Mouse (Mus musculus) hindbrain, embryonic 11.5 days (tissue): ENCODE measurements around the gene Tcn2. TPM values are rescaled to one million over a fixed set of nuclear protein-coding genes. Genes with fewer than 3 reads are reported as not detected.

Experiments
- ATAC-seq: fragments of 200-750 bp; cut with Nextera tagmentation; 2 replicates; pipeline ENCODE4 v1.8.0; 2017; ENCODE audit warnings: mild to moderate bottlenecking, moderate TSS enrichment, moderate library complexity; ENCODE audit not compliant: low FRiP score
- DNase-seq: peaks from one replicate; pipeline ENCODE4 v3.0.0-alpha.2; 2015; ENCODE audit warnings: low spot score
- H3K27ac ChIP-seq: fragments of 300-500 bp; sonication (generic); 2 replicates; pipeline ENCODE4 v1.5.1; 2014; ENCODE audit warnings: mild to moderate bottlenecking, low read depth, low read length
- H3K27me3 ChIP-seq: fragments of 300-500 bp; sonication (generic); 2 replicates; pipeline ENCODE4 v1.6.1; 2014; ENCODE audit warnings: mild to moderate bottlenecking, low read length, moderate library complexity, mixed read lengths; ENCODE audit not compliant: control insufficient read depth, insufficient read depth
- H3K36me3 ChIP-seq: fragments of 300-500 bp; sonication (generic); 2 replicates; pipeline ENCODE4 v1.6.1; 2014; ENCODE audit warnings: mild to moderate bottlenecking, low read length, moderate library complexity, mixed read lengths; ENCODE audit not compliant: control insufficient read depth, insufficient read depth
- H3K4me1 ChIP-seq: fragments of 300-500 bp; sonication (generic); replicated peaks from 2 replicates; pipeline ENCODE4 v1.6.1; 2014; ENCODE audit warnings: low read length, mixed read lengths; ENCODE audit not compliant: control insufficient read depth, insufficient read depth
- H3K4me2 ChIP-seq: fragments of 300-500 bp; sonication (generic); replicated peaks from 2 replicates; pipeline ENCODE4 v1.6.1; 2014; ENCODE audit warnings: mild to moderate bottlenecking, low read depth, low read length
- H3K4me3 ChIP-seq: fragments of 300-500 bp; sonication (generic); 2 replicates; pipeline ENCODE4 v1.5.1; 2014; ENCODE audit warnings: low read depth, low read length
- H3K9ac ChIP-seq: fragments of 300-500 bp; sonication (generic); 2 replicates; pipeline ENCODE4 v1.6.1; 2014; ENCODE audit warnings: low read depth, low read length
- H3K9me3 ChIP-seq: fragments of 300-500 bp; sonication (generic); 2 replicates; pipeline ENCODE4 v1.6.1; 2016; ENCODE audit warnings: low read length; ENCODE audit not compliant: control insufficient read depth
- WGBS: fragments of 180-500 bp; shearing (Covaris S2); extraction: QIAGEN DNeasy Blood & Tissue Kit; methylation state at CpG from one replicate; pipeline ENCODE4 v1.1.7; 2014; 5-methylcytosine and 5-hydroxymethylcytosine counted together
- polyA plus RNA-seq: library from polyadenylated mRNA; unstranded; fragments of >200 nt; fragmentation: Nextera tagmentation; extraction: Ambion mirVana; gene quantifications from 2 replicates; pipeline ENCODE4 v1.2.1, GENCODE M21; 2014

Tcn2 gene
- polyA plus RNA-seq, 1 experiment from 2014 or later: 38.8 TPM

GRCm38 (mm10) chr11:3895458-3895857 lies 36.5 kb downstream of the Tcn2 start:
- H3K27ac ChIP-seq: peak overlapping the region; percentile 79
- H3K4me1 ChIP-seq: no peaks in the 10 kb centered on the region; the same call in 1 of the 2 replicates
- no peaks in the 10 kb centered on the region for H3K27me3 ChIP-seq
- DNase-seq: no peak
- H3K36me3 ChIP-seq: peaks cover 2% of the 10 kb centered on the region; the same call in 1 of the 2 replicates
- WGBS: 6% methylated on average over 10 of the region's 10 CpGs
- H3K4me2 ChIP-seq: peak overlapping the region; percentile 62
- H3K9ac ChIP-seq: peak overlapping the region; percentile 68
- H3K4me3 ChIP-seq: peak overlapping the region; percentile 49
- no peak for ATAC-seq
- H3K9me3 ChIP-seq: no peaks in the 10 kb centered on the region

- Histone ChIP-seq H3K27me3 (no peaks in the 10 kb centered on the region), H3K36me3 (peaks cover 2% of the 10 kb centered on the region; the same call in 1 of the 2 replicates), H3K4me1 (no peaks in the 10 kb centered on the region; the same call in 1 of the 2 replicates), H3K9ac (peak within 1 kb of the TSS; percentile 68), H3K9me3 (no peaks in the 10 kb centered on the region), H3K27ac (peak within 1 kb of the TSS; percentile 79), H3K4me2 (peak within 1 kb of the TSS; percentile 62), H3K4me3 (peak within 1 kb of the TSS; percentile 49)
- 3% methylated on average over 46 of the region's 46 CpGs for WGBS
- DNase-seq (peak; percentile 96), ATAC-seq (peak; percentile 99)
Measured at GRCm38 (mm10) chr11:3894406-3895281, 37.3 kb downstream of the Tcn2 start, which contains the start of the genes 4921536K21Rik and Dusp18. 4921536K21Rik (minus strand) TSS chr11:3895098. Dusp18 (plus strand) TSS chr11:3895240.

GRCm38 (mm10) chr11:3893970-3894369 lies 38.0 kb downstream of the Tcn2 start:
- H3K4me1 ChIP-seq: no peaks in the 10 kb centered on the region; the same call in 1 of the 2 replicates
- H3K4me2 ChIP-seq: peak overlapping the region; percentile 62; the same call in 1 of the 2 replicates
- DNase-seq (no peak), ATAC-seq (no peak)
- 85% methylated on average over 6 of the region's 6 CpGs for WGBS
- no peak overlapping the region for H3K9ac ChIP-seq
- H3K9me3 ChIP-seq: no peaks in the 10 kb centered on the region
- no peak overlapping the region for H3K27ac ChIP-seq
- no peak overlapping the region for H3K4me3 ChIP-seq
- no peaks in the 10 kb centered on the region for H3K27me3 ChIP-seq
- H3K36me3 ChIP-seq: peaks cover 2% of the 10 kb centered on the region; the same call in 1 of the 2 replicates

- H3K9me3 ChIP-seq: no peaks in the 10 kb centered on the region
- H3K4me1 ChIP-seq: no peaks in the 10 kb centered on the region
- no peak overlapping the region for H3K4me2 ChIP-seq
- no peak for DNase-seq
- H3K9ac ChIP-seq: no peak overlapping the region
- no peaks in the 10 kb centered on the region for H3K36me3 ChIP-seq
- no peak overlapping the region for H3K4me3 ChIP-seq
- H3K27me3 ChIP-seq: no peaks in the 10 kb centered on the region
- H3K27ac ChIP-seq: no peak overlapping the region
- 77% methylated on average over 5 of the region's 5 CpGs for WGBS
- no peak for ATAC-seq
Measured at GRCm38 (mm10) chr11:3887331-3887730, 44.6 kb downstream of the Tcn2 start.

- H3K27me3 ChIP-seq: no peaks in the 10 kb centered on the region
- H3K9ac ChIP-seq: no peak overlapping the region
- no peak for DNase-seq
- no peaks in the 10 kb centered on the region for H3K9me3 ChIP-seq
- H3K4me3 ChIP-seq: no peak overlapping the region
- no peaks in the 10 kb centered on the region for H3K36me3 ChIP-seq
- no peaks in the 10 kb centered on the region for H3K4me1 ChIP-seq
- WGBS: 94% methylated on average over 3 of the region's 3 CpGs
- no peak overlapping the region for H3K27ac ChIP-seq
- no peak overlapping the region for H3K4me2 ChIP-seq
- no peak for ATAC-seq
Measured at GRCm38 (mm10) chr11:3883711-3884110, 48.2 kb downstream of the Tcn2 start.

- no peaks in the 10 kb centered on the region for H3K27me3 ChIP-seq
- no peaks in the 10 kb centered on the region for H3K4me1 ChIP-seq
- H3K4me2 ChIP-seq: no peak overlapping the region
- H3K4me3 ChIP-seq: no peak overlapping the region
- WGBS: 43% methylated on average over 2 of the region's 2 CpGs
- no peaks in the 10 kb centered on the region for H3K9me3 ChIP-seq
- H3K27ac ChIP-seq: no peak overlapping the region
- H3K36me3 ChIP-seq: no peaks in the 10 kb centered on the region
- H3K9ac ChIP-seq: no peak overlapping the region
- ATAC-seq (no peak), DNase-seq (peak; percentile 85)
Measured at GRCm38 (mm10) chr11:3879836-3880235, 52.1 kb downstream of the Tcn2 start.

GRCm38 (mm10) chr11:3878660-3879059 lies 53.3 kb downstream of the Tcn2 start:
- Histone ChIP-seq H3K27me3 (no peaks in the 10 kb centered on the region), H3K4me2 (no peak overlapping the region), H3K9ac (no peak overlapping the region), H3K36me3 (no peaks in the 10 kb centered on the region), H3K27ac (no peak overlapping the region), H3K9me3 (no peaks in the 10 kb centered on the region), H3K4me1 (no peaks in the 10 kb centered on the region), H3K4me3 (no peak overlapping the region)
- no peak for DNase-seq
- WGBS: 78% methylated on average over 7 of the region's 7 CpGs
- ATAC-seq: no peak

GRCm38 (mm10) chr11:3876419-3876818 lies 55.5 kb downstream of the Tcn2 start:
- no peaks in the 10 kb centered on the region for H3K36me3 ChIP-seq
- no peaks in the 10 kb centered on the region for H3K9me3 ChIP-seq
- ATAC-seq: no peak
- H3K27me3 ChIP-seq: no peaks in the 10 kb centered on the region
- no peak overlapping the region for H3K9ac ChIP-seq
- no peak overlapping the region for H3K27ac ChIP-seq
- no peak overlapping the region for H3K4me3 ChIP-seq
- DNase-seq: no peak
- H3K4me2 ChIP-seq: no peak overlapping the region
- 85% methylated on average over 6 of the region's 6 CpGs for WGBS
- H3K4me1 ChIP-seq: no peaks in the 10 kb centered on the region
